Mouse (Mus musculus): Measurements from ENCODE around the gene Edc3.
A peak's percentile ranks its signal among the peaks of the same experiment; 100 is the strongest.

The Edc3 gene

DNA sequence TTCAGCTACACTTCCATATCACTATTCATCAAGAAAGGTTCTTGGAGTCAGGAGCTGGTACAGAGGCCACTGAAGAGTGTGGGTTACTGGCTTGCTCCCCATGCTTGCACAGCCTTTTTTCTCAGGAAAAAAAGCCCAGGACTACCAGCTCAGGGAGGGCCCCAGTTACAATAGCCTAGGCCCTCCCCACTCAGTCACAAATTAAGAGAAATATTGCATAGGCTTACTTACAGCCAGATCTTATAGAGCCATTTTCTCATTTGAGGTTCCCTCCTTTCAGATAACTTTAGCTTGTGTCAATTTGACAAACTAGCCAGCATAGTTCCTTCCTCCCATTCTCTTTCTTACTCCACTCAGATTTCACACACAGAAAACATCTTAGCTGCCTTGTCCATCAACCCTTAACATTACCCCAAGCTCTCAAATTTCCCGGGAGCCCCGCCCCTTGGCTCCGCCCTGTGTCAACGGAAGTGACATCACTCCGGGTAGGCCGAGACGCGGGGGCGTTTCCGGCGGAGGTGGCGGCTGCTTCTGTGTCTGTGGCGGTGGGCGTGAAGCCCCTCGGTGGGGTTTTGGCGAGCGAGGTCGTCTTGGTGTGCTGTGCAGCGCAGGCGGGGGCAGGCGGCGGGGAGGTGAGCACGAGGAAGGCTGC is at the start of gene Edc3:
Gene Edc3, plus strand, starts transcription at position 473 of the 652 bp plus-strand sequence.
- peak; percentile 82 for DNase-seq

DNA sequence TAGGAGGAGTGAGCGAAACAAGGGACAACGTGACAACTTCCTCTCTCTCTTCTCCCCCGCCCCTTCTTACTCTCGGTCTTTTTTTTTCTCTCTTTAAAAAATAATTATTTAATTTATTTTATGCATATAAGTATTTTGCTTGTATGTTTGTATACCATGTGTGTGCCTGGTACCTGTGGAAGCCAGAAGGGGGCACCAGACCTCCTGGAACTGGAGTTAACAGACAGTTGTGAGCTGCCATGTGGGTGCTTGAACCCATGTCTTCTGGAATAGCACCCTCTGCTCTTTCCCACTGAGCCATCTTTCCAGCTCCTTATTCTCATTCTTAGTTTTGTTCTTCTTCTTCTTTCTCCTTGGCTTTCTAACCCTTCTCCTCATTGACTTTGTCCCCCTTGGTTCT is 49.4 kb upstream of the Edc3 start:
- DNase-seq, result no peak

DNA sequence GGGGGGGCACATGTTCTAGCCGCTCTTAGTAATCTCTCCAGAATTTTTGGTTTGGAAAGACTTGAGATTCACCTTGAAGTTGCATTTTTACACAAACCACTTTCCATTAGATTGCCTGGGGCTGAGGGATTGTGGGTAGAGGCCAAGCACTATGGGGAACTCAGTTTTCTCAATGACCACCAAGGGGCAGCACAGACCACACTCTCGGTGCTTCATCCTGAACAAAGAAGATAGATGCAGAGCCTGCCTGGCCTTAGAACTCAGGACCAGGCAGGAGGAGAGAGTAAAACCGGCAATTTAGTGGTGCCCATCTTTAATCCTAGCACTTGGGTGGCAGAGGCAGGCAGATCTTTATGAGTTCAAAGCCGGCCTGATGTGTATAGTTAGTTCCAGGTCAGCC is 48.6 kb upstream of the Edc3 start:
- DNase-seq, result peak; percentile 71

DNA sequence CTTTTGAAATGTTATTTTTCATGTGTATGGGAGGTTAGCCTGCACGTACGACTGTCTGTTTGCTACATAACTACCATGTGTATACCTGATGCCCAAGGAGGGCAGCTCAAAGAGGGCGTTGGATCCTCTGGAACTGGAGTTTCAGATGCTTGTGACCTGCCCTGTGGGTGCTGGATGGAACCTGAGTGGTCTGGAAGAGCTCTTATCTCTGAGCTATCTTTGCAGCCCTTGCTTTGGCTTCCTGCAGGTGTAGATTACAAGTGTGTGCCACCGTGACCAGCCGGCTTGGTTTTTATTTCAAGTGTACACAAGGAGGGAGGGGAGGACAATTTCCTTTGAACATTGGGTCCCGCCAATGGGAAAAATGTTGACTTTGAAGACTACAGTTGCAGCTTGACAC is 47.8 kb upstream of the Edc3 start:
- DNase-seq, result no peak

DNA sequence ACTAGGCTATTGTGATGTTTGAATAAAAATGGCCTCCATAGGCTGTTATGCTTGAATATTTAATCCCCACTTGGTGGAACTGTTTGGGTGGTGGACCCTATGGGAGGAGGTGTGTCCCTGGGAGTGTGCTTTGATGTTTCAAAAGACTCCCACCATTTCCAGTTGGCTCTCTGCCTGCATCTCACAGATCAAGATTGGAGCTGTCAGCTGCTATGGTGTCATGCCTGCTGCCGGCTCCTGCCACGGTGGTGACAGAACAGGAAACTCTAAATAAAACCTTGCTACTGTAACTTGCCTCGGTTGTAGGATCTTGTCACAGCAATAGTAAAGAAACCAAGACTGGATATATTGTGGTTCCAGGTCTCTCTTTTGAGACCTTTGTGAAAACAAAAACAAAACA is 46.8 kb upstream of the Edc3 start:
- no peak for DNase-seq

DNA sequence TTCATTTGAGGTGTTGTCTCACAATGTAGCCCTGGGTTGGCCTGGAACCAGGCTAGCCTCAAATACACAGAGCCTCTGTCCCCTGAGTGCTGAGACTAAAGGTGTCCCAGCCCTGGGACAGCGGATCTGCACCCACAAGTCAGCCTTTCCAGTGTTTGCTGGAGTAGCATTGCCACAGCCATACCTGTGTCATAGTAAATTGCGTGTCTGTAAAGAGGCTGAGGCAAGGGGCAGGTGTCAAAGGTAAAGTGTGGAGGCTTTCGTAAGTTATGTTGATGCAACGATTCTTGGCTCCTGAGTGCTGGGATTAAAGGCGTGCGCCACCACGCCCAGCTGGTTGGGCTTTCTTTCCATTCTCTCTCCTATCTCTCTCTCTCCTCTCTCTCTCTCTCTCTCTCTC is 43.7 kb upstream of the Edc3 start:
- no peak for DNase-seq

DNA sequence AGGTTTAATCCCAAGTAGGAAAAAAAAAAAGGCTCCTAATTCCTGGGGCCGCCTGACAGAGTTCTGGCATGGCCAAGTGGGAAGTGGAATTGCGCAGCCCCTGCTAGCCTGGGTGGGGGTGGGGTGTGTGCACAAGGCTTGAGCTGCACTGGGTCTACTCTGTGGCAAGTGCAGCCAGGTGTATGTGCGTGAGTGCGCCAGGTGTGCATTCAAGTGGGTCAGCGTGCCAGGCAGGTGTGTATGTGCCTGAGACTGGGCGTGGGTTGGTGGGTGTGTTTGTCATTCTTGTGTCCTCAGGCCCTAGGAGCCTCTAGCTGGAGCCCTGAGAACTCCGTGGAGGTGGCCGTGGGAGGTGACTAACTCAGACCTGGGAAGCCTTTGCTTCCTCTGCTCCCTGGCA is 41.8 kb upstream of the Edc3 start:
- DNase-seq, result no peak

DNA sequence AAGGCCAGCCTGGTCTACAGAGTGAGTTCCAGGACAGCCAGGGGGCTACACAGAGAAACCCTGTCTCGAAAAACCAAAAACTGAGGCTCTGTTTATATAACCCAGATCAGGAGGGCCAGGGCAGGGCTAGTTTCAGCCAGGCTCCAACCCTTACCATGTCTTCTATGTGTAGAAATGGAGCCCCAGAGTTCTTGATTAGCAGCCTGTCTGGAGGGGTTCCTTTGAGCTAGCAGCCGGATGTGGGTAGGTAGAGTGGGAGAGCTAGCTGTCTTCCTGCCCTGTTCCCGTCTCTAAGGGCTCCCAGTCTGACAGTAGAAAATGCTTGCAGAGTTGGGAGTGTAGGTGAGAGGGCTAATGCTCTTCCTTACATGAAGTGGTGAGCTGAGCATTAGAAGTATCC is 41.2 kb upstream of the Edc3 start:
- no peak for DNase-seq

DNA sequence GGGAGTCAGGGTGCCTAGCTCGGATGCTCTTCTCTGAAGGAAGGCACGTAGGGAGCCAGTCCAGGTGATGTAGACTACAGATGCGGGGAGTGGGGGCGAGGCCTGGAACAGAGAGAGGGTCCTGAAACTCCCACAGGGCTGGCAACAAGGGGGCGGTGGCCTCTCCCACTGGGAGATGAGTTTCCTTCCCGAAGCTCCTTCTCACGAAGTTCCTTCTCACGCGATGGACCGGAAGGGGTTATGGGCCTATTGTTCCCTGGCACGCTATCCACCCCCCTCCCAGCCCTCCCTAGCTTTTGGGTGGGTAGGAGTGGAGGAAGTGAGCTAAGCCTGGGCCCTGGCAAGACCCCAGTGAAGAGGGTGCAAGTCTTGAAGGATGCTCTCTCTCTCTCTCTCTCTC is 40.5 kb upstream of the Edc3 start:
- DNase-seq, result no peak

DNA sequence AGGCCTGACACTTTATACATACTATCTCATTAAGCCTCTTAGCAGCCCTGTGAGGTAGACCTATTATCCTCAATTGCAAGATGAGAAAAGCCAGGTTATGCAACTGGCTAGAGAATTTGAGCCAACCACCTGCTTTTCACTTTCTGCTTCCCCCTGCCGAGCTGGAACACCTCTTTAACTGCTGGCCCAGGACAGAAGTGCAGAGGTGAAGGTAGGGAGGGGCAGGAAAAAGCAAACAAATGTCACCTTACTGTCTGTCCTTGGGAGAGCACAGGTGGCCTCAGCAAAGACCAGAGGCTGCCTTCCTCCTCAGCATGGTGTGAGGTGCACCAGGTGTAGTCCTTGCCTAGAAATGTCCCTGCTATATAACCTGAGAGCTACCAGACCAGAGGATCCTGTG is 40.1 kb upstream of the Edc3 start:
- no peak for DNase-seq

DNA sequence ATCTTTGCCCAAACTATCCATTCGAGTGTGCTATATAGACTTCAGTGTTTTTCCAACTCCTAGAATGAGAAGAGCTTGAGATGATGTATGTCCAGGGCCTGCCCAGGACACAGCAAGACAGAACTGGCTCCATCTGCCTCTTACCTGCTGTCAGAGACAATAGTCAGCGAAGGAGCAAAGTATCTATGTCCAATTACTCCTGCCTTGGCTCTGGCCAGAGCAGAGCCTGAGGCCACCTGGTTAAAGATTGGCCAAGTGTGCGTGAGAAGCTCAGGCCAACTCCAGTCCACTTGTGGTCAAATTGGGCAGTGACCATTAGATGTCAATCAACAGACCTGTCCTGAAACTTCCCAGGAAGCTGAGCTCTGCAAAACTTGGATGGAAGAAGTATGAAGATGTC is 38.8 kb upstream of the Edc3 start:
- DNase-seq, result no peak

DNA sequence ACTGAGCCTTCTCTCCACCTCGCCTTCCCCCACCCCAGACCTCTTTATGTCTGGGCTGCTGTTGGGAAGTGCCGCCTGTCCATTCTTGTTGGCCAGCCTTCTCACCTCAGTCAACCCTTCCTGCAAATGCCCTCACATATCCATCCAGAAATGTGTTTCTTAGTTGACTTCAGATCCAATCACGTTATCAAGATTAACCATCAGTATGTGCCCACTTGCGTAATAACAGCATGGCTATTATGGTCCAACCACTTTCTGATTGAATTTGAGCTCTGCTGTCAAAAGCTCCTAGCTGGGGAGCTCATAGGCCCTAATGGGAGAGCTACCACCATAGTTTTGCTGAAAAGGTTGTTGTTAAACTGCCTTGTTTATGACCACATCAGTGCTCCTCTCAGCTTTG is 37.3 kb upstream of the Edc3 start:
- no peak for DNase-seq

DNA sequence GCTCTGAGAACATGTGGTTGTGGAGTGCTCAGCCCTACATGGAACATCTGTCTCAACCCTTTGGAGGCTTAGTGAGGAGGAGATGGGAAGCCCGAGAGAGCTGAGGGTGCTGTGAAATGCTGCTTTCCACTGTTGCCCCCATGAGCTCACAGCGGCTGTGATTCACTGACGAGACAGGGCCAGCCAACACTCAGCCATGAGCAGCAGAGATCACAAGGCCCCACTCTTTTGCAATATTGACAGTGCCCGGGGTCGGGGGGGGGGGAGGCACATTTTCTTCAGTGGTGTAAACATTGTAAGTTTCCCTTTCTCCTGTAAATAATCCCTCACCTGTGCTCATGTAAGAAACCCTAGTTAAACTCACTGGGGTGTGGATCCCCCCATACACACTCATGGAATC is 36.8 kb upstream of the Edc3 start:
- DNase-seq, result no peak

DNA sequence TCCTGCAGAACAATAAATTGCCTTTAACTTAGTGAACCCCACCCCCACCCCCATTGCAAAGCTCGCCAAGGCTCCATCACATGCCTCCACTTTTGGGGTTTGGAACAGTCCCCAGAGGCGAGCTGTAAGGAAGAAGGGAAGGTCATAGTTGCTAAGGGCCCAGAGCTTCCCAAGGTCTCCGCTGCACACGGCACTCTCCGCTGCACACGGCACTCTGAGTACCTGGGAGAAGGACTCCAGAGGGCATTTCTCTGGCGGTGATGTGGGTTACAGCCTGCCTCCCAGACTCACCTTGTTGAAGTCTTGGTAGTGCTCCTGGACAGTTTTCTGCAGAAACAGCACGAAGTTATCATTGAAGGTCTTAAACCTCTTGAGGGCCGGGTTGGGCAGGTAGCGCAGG is 26.9 kb upstream of the Edc3 start:
- no peak for DNase-seq

DNA sequence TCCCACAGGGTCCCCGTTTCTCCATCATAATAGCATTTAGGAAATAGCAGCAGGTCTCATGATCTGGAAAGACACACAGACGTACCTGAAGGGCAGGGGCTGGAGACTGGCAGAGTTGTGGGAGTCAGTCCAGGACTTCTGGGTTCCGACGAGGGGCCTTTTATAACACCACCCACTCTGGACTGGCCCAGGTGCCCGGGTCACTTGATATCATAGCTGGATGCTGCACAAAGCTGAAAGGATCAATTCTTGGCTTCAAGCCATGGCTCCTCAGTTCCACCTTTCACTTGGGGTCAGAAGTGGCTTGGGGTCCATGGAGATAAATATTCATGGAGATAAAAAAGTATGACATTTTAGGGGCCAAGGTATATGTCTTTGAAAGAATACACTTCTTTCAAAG is 24.8 kb upstream of the Edc3 start, which contains the start of gene Cyp1a2:
Gene Cyp1a2, minus strand, starts transcription at position 184 of the 400 bp plus-strand sequence.
- no peak for DNase-seq

DNA sequence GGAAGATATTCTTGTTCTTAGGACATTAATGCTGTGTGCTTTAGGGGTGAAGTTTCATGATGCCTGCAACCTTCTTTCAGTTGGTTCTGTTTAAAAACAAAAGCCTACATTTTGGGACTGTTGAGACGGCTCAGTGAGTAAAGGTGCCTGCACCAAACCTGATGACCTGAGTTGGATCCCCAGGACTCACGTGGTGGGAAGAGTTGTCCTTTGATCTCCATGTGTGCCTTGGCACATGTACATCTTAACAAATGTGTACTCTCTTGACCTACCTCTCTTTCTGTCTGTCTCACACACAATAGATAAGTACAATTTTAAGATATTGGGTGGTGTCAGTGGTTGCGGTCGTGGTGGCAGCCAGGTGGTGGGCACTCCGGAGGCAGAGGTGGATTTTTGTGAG is 22.3 kb upstream of the Edc3 start:
- DNase-seq, result no peak

DNA sequence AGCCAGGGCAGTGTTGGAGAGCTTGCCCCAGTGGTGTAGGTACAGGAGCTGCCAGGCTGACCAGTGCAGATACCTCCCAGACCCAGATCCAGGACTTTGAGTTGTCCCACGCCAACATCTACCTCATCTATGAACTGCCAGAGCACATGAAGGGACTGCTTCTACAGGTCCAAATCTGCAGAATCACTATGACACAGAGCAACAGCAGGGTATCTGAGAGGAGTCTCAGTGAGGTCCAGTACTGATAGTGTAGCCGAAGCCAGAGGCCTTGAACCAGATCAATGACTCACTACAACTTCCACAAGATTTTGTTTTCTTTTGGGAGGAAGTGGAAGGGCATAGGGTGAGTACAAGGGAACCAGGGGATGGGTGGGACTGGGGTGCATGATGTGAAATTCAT is 20.6 kb upstream of the Edc3 start, which contains the start of gene Cyp1a1:
Gene Cyp1a1, plus strand, starts transcription at position 178 of the 400 bp plus-strand sequence.
- no peak for DNase-seq

DNA sequence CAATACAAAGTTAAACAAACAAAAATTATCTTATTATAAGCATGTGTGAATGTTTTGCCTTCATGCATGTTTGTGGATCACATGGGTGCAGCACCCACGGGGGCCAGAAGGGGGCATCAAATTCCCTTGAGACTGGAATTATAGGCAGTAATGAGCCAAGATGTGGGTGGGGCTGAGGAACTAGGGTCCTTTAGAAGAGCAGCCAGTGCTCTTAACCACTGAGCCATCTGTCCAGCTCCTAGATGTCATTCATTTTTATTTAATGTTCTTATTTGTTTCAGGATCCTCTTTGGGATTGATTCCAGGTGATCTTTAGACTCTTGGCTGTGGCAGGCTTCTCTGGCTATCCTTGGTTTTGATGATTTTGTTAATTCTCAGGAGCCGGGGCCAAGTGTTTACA is 20.2 kb upstream of the Edc3 start:
- DNase-seq, result no peak

DNA sequence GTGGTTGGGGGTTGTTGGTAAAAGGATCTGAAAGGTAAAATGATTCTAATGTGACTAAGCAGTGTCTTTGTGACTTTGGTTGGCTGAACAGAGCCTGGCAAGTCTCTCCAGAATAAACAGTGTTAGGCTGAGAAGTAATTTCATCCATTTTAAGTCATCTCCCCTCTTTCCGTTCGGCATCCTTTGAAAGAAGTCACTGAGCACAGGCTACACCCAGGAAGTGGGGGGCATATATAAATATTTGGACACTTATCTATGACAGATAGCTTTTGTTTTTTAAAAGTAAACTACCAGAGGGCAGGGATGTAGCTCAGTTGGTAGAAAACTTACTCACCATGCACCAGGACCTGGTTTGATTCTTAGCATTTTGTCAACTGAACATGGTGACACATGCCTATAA is 19.7 kb upstream of the Edc3 start:
- DNase-seq, result no peak

DNA sequence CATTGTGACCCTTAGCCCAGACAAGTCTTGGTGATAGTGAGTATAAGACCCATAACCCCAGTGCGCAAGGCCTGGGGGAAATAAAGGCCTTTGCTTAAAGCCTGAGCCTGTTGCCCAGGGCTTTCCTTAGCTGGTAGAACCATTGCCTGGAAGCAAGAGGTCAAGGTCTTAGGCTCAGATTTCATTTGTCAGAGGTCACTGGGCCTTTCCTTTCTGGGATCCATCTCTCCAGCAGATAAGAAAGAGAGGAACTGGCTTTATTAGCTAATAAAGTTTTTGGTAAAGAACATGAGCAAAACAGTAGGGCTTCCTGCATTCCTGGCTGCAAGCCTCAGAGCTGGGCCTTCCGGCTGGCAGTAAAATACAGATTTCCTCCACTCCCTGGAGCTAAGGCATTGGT is 14.2 kb upstream of the Edc3 start:
- DNase-seq, result no peak

DNA sequence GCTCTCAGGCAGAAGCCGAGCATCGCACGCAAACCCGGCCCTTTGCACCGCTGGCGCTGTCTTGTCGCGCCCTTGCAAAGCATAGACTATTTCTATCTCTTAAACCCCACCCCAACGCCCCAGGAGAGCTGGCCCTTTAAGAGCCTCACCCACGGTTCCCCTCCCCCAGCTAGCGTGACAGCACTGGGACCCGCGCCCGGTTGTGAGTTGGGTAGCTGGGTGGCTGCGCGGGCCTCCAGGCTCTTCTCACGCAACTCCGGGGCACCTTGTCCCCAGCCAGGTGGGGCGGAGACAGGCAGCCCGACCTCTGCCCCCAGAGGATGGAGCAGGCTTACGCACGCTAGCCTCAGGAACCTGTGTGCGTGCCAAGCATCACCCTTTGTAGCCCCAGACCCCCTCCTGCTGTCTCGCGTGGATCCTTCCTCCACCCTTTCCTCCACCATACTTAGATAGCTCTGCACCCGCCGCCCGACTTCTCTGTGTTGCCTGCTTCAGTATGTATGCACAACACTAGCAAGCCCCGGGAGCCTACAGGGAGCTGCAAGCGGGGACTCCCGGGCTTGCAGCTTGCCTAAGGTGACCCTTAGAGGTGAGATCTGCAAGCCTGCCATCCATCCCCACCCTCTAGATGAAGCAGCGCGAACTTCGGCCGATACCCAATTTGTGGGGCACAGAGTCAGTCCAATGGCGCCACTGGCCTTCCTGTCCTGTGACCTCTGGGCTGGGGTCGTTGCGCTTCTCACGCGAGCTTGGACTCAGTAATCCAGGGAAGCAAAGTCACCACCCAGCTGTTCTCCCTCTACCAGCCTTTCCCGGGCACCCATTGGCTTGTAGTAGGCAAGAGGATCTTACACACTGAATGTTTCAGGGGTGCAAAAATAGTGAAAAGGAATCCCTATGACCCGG is 11.7 kb upstream of the Edc3 start:
- peak; percentile 74 for DNase-seq

DNA sequence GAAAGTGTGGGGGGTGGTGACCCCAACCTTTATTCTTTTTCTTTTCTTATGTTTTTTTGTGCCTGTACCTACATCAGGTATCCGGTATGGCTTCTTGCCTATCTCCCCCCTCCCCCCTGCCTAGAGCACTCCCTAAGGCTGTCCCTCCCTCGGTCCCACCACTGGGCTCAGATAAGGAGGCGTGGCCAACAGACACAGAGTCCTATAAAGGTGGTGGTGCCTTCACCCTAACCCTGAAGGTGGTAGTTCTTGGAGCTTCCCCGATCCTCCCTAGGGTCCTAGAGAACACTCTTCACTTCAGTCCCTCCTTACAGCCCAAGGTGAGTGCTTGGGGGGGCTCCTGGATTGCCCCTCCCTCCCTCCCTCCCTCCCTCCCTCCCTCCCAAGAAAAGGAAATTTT is 11.0 kb upstream of the Edc3 start:
- peak; percentile 34 for DNase-seq

DNA sequence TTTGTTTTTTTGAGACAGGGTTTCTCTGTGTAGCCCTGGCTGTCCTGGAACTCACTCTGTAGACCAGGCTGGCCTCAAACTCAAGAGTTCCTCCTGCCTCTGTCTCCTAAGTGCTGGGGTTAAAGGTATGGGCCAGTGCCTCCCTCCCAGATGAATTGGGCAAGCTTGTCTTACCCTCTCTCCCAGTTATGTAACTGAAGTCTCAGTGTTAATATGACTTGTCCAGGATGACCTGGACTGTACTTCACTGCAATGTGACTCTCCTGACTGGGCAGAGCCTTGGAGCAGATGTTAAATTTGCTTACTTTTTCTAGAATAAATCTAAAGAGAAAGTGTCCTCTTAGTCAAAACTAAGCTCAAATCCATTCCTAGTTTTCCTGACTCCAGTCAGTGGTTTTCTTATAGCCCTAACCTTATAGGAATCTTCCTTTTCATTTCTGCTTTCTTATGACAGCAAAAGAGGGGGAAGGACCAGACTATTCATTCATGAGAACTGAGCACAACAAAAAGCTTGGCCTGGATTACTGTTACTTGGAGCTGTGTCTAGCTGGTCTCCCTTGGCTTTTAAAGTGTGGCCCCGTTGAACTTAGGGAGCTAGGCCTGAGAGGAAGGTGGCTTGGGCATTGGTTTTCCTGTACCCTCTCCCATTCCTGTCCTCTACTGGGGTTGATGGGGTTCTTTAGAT is 9.7 kb upstream of the Edc3 start:
- no peak for DNase-seq

DNA sequence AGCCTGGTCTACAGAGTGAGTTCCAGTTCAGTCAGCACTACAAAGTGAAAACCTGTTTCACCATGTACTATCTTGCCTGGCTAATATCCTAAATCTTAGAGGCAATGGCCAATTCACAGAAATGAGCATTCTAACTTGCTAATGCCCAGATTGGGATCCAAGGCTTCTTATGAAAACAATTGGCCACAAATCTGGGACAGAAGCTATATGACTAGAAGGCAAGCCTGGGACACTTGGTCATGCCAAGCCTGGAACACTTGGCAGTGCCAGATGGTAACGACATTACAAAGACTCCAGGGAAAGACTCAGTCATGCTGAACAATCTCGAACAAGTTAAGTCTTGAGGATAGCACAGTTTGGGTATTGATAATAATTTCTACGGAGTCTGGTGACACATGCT is 1.8 kb upstream of the Edc3 start:
- no peak for DNase-seq
